Mouse (Mus musculus): Measurements from ENCODE around the gene Grm7.

DNA sequence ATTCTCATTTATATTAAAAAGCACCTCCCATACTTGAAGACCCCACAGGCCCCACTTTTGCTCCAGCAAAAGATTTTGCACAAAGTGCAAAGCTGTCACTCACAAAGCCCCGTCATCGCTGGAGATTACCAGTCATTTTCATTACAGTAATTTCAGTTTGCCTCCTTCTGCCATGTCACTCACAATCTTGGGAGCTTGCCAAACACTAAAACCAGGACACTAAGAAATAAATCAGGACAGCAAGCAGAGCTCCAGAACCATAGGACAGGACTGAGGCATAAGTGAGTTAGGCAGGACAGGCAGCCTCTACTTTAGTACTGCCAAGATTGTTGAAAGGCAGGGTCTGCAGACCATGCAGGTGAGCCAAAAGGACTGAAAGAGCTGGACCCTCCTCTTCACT, 884.6 kb downstream of the Grm7 start:
- TF ChIP-seq POLR2A (IDR thresholded peaks at IDR 0.05; ENCODE audit: insufficient read length, low read depth) (no peak), E2F4 (IDR thresholded peaks at IDR 0.05; ENCODE audit: insufficient read depth) (no peak), POLR2AphosphoS2 (IDR thresholded peaks at IDR 0.05; ENCODE audit: insufficient read length, low read depth) (no peak), MYOD1 (IDR thresholded peaks at IDR 0.05; ENCODE audit: control insufficient read depth in 1 of 3, insufficient read length in 2 of 3, low read depth in 2 of 3) (no peak), USF1 (IDR thresholded peaks at IDR 0.05; ENCODE audit: low read depth) (no peak), REST (IDR thresholded peaks at IDR 0.05; ENCODE audit: insufficient read depth, insufficient read length) (no peak), TCF12 (IDR thresholded peaks at IDR 0.05; ENCODE audit: insufficient read depth, poor library complexity, severe bottlenecking) (no peak), CEBPB (IDR thresholded peaks at IDR 0.05; ENCODE audit: insufficient read depth, poor library complexity, severe bottlenecking) (no peak), SRF (IDR thresholded peaks at IDR 0.05; ENCODE audit: control insufficient read depth, insufficient read length, low read depth) (no peak), MAX (IDR thresholded peaks at IDR 0.05; ENCODE audit: low read depth) (no peak), MYOG (IDR thresholded peaks at IDR 0.05; ENCODE audit: control insufficient read depth in 1 of 3, insufficient read depth in 1 of 3, insufficient read length in 2 of 3, low read depth in 2 of 3) (no peak), TCF3 (IDR thresholded peaks at IDR 0.05; ENCODE audit: insufficient read length, low read depth) (no peak)
